Mouse (Mus musculus): ENCODE data around the gene Depp1.

DNA sequence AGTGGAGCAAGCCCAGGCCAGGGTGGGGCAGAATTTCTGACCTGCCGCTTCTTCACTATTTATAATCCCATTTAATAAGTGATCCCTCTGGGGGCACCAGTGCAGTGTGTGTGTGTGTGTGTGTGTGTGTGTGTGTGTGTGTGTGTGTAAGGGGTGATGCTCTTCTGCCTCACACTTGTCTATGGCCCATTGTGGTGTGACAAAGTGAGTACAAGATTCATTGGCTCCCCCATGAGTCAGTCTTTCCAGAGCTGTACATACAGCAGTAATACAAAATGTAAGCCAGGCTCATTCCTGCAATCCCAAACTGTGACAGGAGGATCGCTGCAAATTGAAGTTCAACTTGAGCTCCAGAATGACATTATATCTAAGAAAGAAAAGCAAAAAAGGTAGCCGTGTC is 14.4 kb downstream of the Depp1 start:
- TF ChIP-seq POLR2A (IDR thresholded peaks at IDR 0.05; ENCODE audit: low read depth, low read length): no peak
- TF ChIP-seq CTCF (IDR thresholded peaks at IDR 0.05; ENCODE audit: borderline replicate concordance, insufficient read depth, low read length): no peak

Data from embryonic fibroblast, embryonic 13.5 days (primary cell).